Mouse (Mus musculus): Measurements from ENCODE around the gene Vmn1r172. TPM values are rescaled to one million over a fixed set of nuclear protein-coding genes. Genes with fewer than 3 reads are reported as not detected.
"Not testable (repeated sequence)": the region's sequence is repeated elsewhere in the genome, so short reads cannot be mapped to it uniquely, and the experiment has no call there.

Vmn1r172 gene
- polyA plus RNA-seq (2015; fragmentation: Nextera tagmentation; extraction: Ambion mirVana), result not detected in 2 replicates

DNA sequence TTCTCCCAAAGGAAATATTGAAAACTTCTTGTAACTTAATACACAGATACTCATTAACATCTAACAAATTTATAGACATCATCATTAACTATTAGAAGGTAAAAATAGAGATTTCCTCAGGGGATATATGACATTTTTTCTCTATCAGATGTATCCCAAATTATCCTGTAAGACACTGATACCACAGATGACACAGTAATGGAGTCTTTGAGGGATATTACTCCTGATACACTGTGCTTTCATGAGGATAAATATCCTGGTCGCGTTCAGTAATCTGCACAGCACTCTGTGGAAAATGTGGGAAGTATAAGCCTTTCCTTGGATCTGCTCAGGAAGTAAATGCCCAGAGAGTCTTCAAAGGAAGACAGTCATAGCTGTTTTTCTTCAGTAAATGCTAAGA lies at the start of gene Vmn1r172:
Vmn1r172 (plus strand) TSS at position 301 of the 400 bp plus-strand sequence.
- WGBS, result 57% methylated on average over 2 of the region's 2 CpGs
- Histone ChIP-seq H3K4me2 (ENCODE audit: low read length) (no peak within 1 kb of the TSS), H3K4me1 (replicated peaks; ENCODE audit: control insufficient read depth, insufficient read depth, low read length) (no peaks in the 10 kb centered on the region), H3K9me3 (ENCODE audit: control insufficient read depth, low read length) (no peaks in the 10 kb centered on the region; the same call in 1 of the 2 replicates), H3K27ac (ENCODE audit: low read length) (no peak within 1 kb of the TSS), H3K9ac (replicated peaks; ENCODE audit: low read depth, low read length) (no peak within 1 kb of the TSS), H3K36me3 (ENCODE audit: control insufficient read depth, insufficient read depth) (no peaks in the 10 kb centered on the region), H3K27me3 (replicated peaks; ENCODE audit: control insufficient read depth, insufficient read depth, low read length) (no peaks in the 10 kb centered on the region), H3K4me3 (replicated peaks; ENCODE audit: low read length) (no peak within 1 kb of the TSS)
- no peak for ATAC-seq

DNA sequence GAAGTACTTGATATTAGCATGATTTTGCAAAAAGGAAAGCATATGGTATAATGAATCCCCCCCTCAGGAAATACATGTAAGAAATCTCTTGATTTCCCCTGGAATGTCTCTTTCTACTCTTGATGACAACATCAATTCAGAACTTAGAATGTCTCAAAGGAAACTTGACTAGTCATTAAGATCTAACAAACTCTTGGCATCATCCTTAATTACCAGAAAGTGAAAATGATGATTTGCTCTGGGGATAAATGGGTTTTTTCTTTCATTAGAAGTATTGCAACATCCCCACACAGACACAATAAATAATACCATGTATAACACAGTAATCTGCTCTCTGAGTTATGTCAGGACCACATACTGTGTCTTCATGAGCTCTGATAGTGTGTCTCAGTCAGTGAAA lies 27.7 kb upstream of the Vmn1r172 start, which contains the start of gene Vmn1r171:
Vmn1r171 (plus strand) TSS at position 301 of the 400 bp plus-strand sequence.
- ATAC-seq, result no peak

DNA sequence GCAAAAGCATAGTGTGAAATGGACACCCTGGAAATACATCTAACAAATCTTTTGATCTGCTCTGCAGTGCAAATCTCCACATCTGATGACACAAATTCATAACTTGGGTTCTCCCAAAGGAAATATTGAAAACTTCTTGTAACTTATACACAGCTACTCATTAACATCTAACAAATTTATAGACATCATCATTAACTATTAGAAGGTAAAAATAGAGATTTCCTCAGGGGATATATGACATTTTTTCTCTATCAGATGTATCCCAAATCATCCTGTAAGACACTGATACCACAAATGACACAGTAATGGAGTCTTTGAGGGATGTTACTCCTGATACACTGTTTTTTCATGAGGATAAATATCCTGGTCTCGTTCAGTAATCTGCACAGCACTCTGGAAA lies 42.3 kb downstream of the Vmn1r172 start, which contains the start of gene Vmn1r173:
Vmn1r173 (plus strand) TSS at position 301 of the 400 bp plus-strand sequence.
- H3K27ac ChIP-seq (ENCODE audit: low read length); H3K27me3 ChIP-seq (replicated peaks; ENCODE audit: control insufficient read depth, insufficient read depth, low read length); H3K9me3 ChIP-seq (ENCODE audit: control insufficient read depth, low read length); H3K4me1 ChIP-seq (replicated peaks; ENCODE audit: control insufficient read depth, insufficient read depth, low read length); H3K9ac ChIP-seq (replicated peaks; ENCODE audit: low read depth, low read length); H3K4me3 ChIP-seq (replicated peaks; ENCODE audit: low read length); H3K4me2 ChIP-seq (ENCODE audit: low read length); H3K36me3 ChIP-seq (ENCODE audit: control insufficient read depth, insufficient read depth); ATAC-seq: not testable (repeated sequence)
- 36% methylated on average over 1 of the region's 1 CpGs for WGBS

More for the DNA sequence above, 27.7 kb upstream of the Vmn1r172 start, which contains the start of gene Vmn1r171:
- Histone ChIP-seq H3K9me3 (ENCODE audit: control insufficient read depth, low read length) (peaks cover under 1% of the 10 kb centered on the region; the same call in 1 of the 2 replicates), H3K27ac (ENCODE audit: low read length) (no peak within 1 kb of the TSS), H3K4me1 (replicated peaks; ENCODE audit: control insufficient read depth, insufficient read depth, low read length) (no peaks in the 10 kb centered on the region), H3K4me3 (replicated peaks; ENCODE audit: low read length) (no peak within 1 kb of the TSS), H3K4me2 (ENCODE audit: low read length) (no peak within 1 kb of the TSS), H3K27me3 (replicated peaks; ENCODE audit: control insufficient read depth, insufficient read depth, low read length) (no peaks in the 10 kb centered on the region), H3K36me3 (ENCODE audit: control insufficient read depth, insufficient read depth) (no peaks in the 10 kb centered on the region), H3K9ac (replicated peaks; ENCODE audit: low read depth, low read length) (no peak within 1 kb of the TSS)

Other genes starting within 250 kb of the Vmn1r172 start
- not detected in 2 replicates for gene Vmn1r167, start 151.1 kb upstream of the Vmn1r172 start, polyA plus RNA-seq (2015; fragmentation: Nextera tagmentation; extraction: Ambion mirVana)
- gene Vmn1r168, start 118.6 kb upstream of the Vmn1r172 start, polyA plus RNA-seq (2015; fragmentation: Nextera tagmentation; extraction: Ambion mirVana), result not detected in 2 replicates
- gene Vmn1r169, start 82.8 kb upstream of the Vmn1r172 start, polyA plus RNA-seq (2015; fragmentation: Nextera tagmentation; extraction: Ambion mirVana), result not detected in 2 replicates
- gene Vmn1r170, start 52.1 kb upstream of the Vmn1r172 start, polyA plus RNA-seq (2015; fragmentation: Nextera tagmentation; extraction: Ambion mirVana), result not detected in 2 replicates
- not detected in 2 replicates for gene Vmn1r171, start 27.6 kb upstream of the Vmn1r172 start, polyA plus RNA-seq (2015; fragmentation: Nextera tagmentation; extraction: Ambion mirVana)
- not detected in 2 replicates for gene Vmn1r173, start 42.4 kb downstream of the Vmn1r172 start, polyA plus RNA-seq (2015; fragmentation: Nextera tagmentation; extraction: Ambion mirVana)
- not detected in 2 replicates for gene Vmn1r174, start 94.0 kb downstream of the Vmn1r172 start, polyA plus RNA-seq (2015; fragmentation: Nextera tagmentation; extraction: Ambion mirVana)
- gene Vmn1r175, start 152.3 kb downstream of the Vmn1r172 start, polyA plus RNA-seq (2015; fragmentation: Nextera tagmentation; extraction: Ambion mirVana), result not detected in 2 replicates
- gene Vmn1r176, start 179.1 kb downstream of the Vmn1r172 start, polyA plus RNA-seq (2015; fragmentation: Nextera tagmentation; extraction: Ambion mirVana), result not detected in 2 replicates
- not detected in 2 replicates for gene Vmn1r177, start 208.1 kb downstream of the Vmn1r172 start, polyA plus RNA-seq (2015; fragmentation: Nextera tagmentation; extraction: Ambion mirVana)
- not detected in 2 replicates for gene Vmn1r178, start 233.7 kb downstream of the Vmn1r172 start, polyA plus RNA-seq (2015; fragmentation: Nextera tagmentation; extraction: Ambion mirVana)